Mouse (Mus musculus) embryonic fibroblast, embryonic 13.5 days (primary cell): ENCODE results near the gene Gstm5. TPM values are rescaled to one million over a fixed set of nuclear protein-coding genes. Genes with fewer than 3 reads are reported as not detected.

Experiments
- H3K27ac ChIP-seq: 2 replicates; pipeline ENCODE4 v1.5.1; 2012; ENCODE audit warnings: low read length, control low read depth, inconsistent platforms; ENCODE audit not compliant: insufficient read depth
- H3K4me1 ChIP-seq: 2 replicates; pipeline ENCODE4 v1.6.1; 2011; ENCODE audit warnings: low read length; ENCODE audit not compliant: control insufficient read depth, insufficient read depth
- H3K4me3 ChIP-seq: 2 replicates; pipeline ENCODE4 v1.5.1; 2011; ENCODE audit warnings: mild to moderate bottlenecking, control low read depth, low read length; ENCODE audit not compliant: insufficient read depth
- CTCF ChIP-seq: IDR thresholded peaks from 2 replicates; pipeline ENCODE4 v1.5.1; 2011; ENCODE audit warnings: mild to moderate bottlenecking, control low read depth, low read length, moderate library complexity, borderline replicate concordance; ENCODE audit not compliant: insufficient read depth
- POLR2A ChIP-seq: IDR thresholded peaks from 2 replicates; pipeline ENCODE4 v1.6.1; 2011; ENCODE audit warnings: low read depth, mild to moderate bottlenecking, control low read depth, low read length, moderate library complexity
- polyA plus RNA-seq: library from polyadenylated mRNA; stranded (reverse); fragments of >200 nt; gene quantifications from 2 replicates; pipeline ENCODE4 v1.2.4, GENCODE M21; 2011; ENCODE audit warnings: low read depth; ENCODE audit not compliant: missing spikeins, insufficient read length

The Gstm5 gene
- polyA plus RNA-seq: 68.6 and 75.4 TPM in 2 replicates

- no peaks in the 10 kb centered on the region for H3K4me1 ChIP-seq
- peak within 1 kb of the TSS; percentile 55 for H3K4me3 ChIP-seq
- no peak within 1 kb of the TSS for H3K27ac ChIP-seq
- peak; percentile 87 for TF ChIP-seq POLR2A
- no peak for TF ChIP-seq CTCF
These were observed at the start of gene Gstm5 for GRCm38 (mm10) chr3:107895720-107896569. Gstm5 (plus strand) TSS chr3:107895821.

- no peak overlapping the region for H3K4me3 ChIP-seq
- H3K4me1 ChIP-seq: peaks cover 7% of the 10 kb centered on the region
- no peak overlapping the region for H3K27ac ChIP-seq
- TF ChIP-seq POLR2A (no peak), CTCF (no peak)
These were observed 49.4 kb upstream of the Gstm5 start for GRCm38 (mm10) chr3:107846175-107846574.

DNA sequence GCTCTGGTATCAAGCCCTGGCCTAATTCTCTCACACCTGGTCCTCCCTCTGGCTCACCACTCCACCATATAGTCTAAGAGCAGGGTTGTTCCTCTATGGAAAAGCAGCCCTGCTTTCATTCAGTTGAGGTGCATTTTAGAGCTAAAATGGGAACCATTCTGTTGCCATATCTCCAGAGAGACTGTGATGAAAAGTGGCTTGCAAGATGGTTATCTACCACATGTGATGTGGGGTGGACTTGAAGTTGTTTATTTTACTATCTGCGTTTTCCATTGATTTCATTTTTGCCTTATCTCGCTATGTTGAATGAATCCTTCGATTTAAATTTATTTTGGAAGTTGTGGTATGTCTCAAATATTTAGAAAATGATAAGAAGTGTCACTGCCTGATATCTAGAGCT, 48.8 kb upstream of the Gstm5 start:
- TF ChIP-seq POLR2A (no peak), CTCF (no peak)
- Histone ChIP-seq H3K4me3 (no peak overlapping the region), H3K27ac (no peak overlapping the region), H3K4me1 (peaks cover 7% of the 10 kb centered on the region)

DNA sequence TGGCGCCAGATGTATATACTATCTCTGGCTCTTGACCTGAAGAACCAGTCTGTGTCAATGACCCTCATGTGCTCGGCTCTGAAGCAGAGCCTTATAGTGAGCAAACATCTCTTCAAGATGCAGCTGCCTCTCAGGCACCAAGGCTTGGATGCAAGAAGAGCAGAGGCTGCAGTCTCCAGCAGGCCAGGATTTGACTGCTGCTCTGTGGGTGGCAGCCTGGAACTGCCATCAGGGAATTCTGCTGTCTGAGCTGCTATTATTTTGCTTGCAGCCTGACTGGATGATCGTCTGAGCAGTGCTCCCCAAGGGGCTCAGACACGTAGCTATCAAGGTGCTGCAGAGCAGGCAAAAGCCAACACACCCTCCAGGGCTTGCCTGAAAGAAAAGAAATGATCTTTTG, 47.5 kb upstream of the Gstm5 start:
- no peak for TF ChIP-seq POLR2A
- Histone ChIP-seq H3K27ac (no peak overlapping the region), H3K4me1 (peaks cover 7% of the 10 kb centered on the region), H3K4me3 (no peak overlapping the region)

GRCm38 (mm10) chr3:107849000-107849692, 46.5 kb upstream of the Gstm5 start:
- Histone ChIP-seq H3K27ac (no peak overlapping the region), H3K4me1 (peaks cover 7% of the 10 kb centered on the region), H3K4me3 (no peak overlapping the region)
- TF ChIP-seq CTCF (no peak), POLR2A (no peak)

GRCm38 (mm10) chr3:107849693-107850031, 46.0 kb upstream of the Gstm5 start:
- Histone ChIP-seq H3K27ac (peak overlapping the region; percentile 74), H3K4me1 (peaks cover 7% of the 10 kb centered on the region), H3K4me3 (no peak overlapping the region)
- TF ChIP-seq CTCF (no peak), POLR2A (no peak)

DNA sequence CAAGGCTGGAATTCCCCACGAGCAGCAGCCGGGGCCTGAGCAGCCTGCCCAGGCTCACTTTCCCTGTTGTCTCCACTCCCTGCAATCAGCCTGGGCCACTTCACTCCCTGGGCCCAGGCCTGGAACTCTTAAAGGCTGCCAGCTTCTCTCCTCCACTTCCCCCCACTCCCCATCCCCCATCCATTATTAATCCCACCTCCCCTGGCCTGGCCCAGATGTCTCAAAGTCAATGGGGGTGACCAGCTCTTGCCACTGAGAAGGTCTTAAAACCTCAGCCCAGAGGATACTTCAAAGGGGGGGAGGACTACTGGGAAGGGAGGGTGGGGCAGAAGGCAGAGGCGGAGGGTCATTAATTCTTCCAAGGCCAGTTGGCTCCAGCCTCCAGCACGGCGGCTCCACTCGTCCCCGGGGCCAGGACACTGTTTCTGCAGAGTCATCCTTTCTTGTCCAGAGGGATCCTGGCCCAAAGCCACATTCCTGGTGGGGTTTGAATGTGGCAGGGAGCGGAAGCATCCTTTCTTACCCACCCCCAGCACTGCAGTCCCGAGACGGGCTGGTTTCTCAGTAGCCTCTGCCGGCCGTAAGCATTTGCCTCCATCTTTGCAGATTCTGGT, 45.1 kb upstream of the Gstm5 start:
- no peak for TF ChIP-seq POLR2A
- no peak for TF ChIP-seq CTCF
- peak overlapping the region; percentile 74 for H3K27ac ChIP-seq
- peaks cover 7% of the 10 kb centered on the region for H3K4me1 ChIP-seq
- no peak overlapping the region for H3K4me3 ChIP-seq

DNA sequence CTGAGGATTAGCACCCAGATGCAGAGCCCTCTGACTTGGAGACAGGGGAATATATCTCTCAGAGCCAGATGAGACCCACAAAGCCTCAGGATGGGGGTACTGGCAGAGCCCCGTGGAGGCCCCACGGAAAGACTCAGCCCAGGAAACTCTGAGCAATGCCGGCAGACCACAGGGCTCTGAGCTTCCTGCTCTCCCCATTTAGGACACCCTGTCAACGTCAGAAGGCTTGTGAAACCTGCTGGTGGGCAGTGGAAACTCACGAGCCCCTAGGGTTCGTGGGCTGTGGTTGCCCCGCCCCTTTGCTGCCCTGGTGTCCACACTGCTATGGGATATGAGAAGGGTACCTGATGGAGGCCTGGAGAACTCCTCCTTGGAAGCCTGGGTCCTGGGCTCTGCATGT, 42.8 kb upstream of the Gstm5 start:
- no peak for TF ChIP-seq CTCF
- Histone ChIP-seq H3K4me1 (peaks cover 7% of the 10 kb centered on the region), H3K4me3 (no peak overlapping the region), H3K27ac (no peak overlapping the region)

- H3K4me1 ChIP-seq: peaks cover 7% of the 10 kb centered on the region
- H3K4me3 ChIP-seq: no peak overlapping the region
- H3K27ac ChIP-seq: no peak overlapping the region
- TF ChIP-seq CTCF (no peak), POLR2A (no peak)
These were observed 42.1 kb upstream of the Gstm5 start for GRCm38 (mm10) chr3:107853232-107854181.

DNA sequence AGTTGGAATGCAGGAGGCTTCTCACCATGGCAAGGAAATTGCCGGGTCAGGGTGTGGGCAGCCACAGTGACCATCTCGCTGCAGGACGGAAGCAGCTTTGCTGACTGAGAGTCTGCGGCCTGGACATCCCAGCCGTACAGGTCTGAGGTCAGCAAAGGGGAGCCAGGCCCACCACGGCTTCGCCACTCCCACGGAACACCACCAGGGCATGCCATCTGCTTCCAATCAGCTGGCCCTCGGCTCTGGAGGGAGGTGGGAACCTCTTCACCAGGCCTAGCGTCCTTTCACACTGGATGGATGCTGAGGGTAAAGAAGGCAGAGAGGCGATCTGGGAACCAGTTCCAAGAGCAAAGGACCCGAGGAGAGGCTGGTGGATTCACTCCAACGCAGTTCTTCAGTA, 40.3 kb upstream of the Gstm5 start:
- TF ChIP-seq CTCF (no peak), POLR2A (no peak)
- Histone ChIP-seq H3K4me1 (peaks cover 2% of the 10 kb centered on the region; the same call in 1 of the 2 replicates), H3K27ac (no peak overlapping the region), H3K4me3 (no peak overlapping the region)
